Mouse (Mus musculus) Patski (cell line): ENCODE results near the gene Fnip2. TPM values are rescaled to one million over a fixed set of nuclear protein-coding genes. Genes with fewer than 3 reads are reported as not detected.
"Not testable (repeated sequence)": the region's sequence is repeated elsewhere in the genome, so short reads cannot be mapped to it uniquely, and the experiment has no call there.

ENCODE experiments used
- ATAC-seq: fragments of 100-300 bp; one replicate; pipeline ENCODE4 v1.8.0; 2021
- CTCF ChIA-PET: fragments of 350-600 bp; sonication (Branson Sonifier 250); formaldehyde crosslinking; loops from one replicate; lab custom pipeline; 2022; ENCODE audit warnings: inconsistent platforms; lab: Charles Lee
- POLR2A ChIA-PET: fragments of 350-600 bp; sonication (Branson Sonifier 250); formaldehyde crosslinking; loops from one replicate; lab custom pipeline; 2022; ENCODE audit warnings: antibody characterized with exemption, inconsistent platforms; lab: Charles Lee
- DNase-seq: peaks from one replicate; pipeline ENCODE4 v3.0.0-alpha.2; 2011; ENCODE audit warnings: low read depth, low spot score
- H3K27me3 ChIP-seq: fragments of 371-371 bp; one replicate; pipeline ENCODE4 v1.5.1; 2021
- CTCF ChIP-seq: fragments of 100-300 bp; IDR thresholded peaks from one replicate; pipeline ENCODE4 v1.5.1; 2021
- in situ Hi-C: fragments of 300-500 bp; cut with MboI; formaldehyde crosslinking; loops from 3 replicates; pipeline ENCODE4 v1.11.1; 2018; ENCODE audit warnings: low pct_unique_long_range_greater_than_20kb, mixed read lengths
- polyA plus RNA-seq: library from polyadenylated mRNA; unstranded; gene quantifications from one replicate; pipeline ENCODE4 v1.2.3, GENCODE M21; 2021

The Fnip2 gene
- polyA plus RNA-seq, 1 experiment from 2014 or later = 16.9 TPM

DNA sequence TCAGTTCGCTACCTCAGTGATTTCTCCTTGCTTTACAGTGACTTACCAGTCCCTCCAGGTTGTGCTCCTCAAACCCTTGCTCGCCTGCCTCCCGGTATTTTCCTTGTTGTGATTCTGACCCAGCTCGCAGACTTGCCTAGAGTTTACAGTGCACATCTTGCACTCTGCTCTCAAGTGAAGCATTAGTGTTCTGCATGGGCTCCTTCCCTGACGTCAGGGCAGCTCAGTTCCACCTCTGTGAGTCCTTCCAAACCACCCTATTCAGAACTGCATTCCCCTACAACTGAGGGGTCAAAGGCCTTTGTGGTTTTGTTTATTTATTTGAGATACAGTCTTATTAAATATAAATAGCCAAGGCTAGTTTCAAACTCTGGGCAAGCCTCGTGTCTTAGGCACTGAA, 10.6 kb upstream of the Fnip2 start:
- no peak for TF ChIP-seq CTCF
- ChIA-PET POLR2A (interaction anchor here (0.5 kb wide), 1 partner anchor 38 kb away, joined by 3 read pairs; no protein-coding TSS in a partner anchor), CTCF (interaction anchor here (1.7 to 5.0 kb wide), 2 partner anchors 8 to 16 kb away, joined by 3 to 17 read pairs; no protein-coding TSS in a partner anchor)
- no peak for DNase-seq
- in situ Hi-C loops = no loop called here
- no peak for ATAC-seq
- no peaks in the 10 kb centered on the region for H3K27me3 ChIP-seq

DNA sequence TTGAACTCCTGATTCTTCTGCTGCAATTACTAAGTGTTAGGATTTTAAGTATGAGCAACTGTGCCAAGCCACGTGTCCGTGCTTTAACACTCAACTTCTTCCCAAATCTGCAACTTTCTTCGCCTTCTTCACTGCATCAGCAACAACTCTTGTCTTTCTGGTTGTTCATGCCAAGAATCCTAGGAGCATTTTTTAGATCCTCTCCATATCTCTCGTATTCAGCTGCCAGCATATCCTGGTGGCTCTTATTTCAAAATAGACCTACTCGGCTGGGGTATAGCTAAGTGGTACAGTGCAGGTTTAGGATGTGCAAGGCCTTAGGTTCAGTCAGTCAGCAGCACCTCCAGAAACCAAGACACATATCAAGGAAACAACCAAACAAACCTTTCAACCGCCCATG, 10.0 kb upstream of the Fnip2 start:
- no peak for TF ChIP-seq CTCF
- ChIA-PET CTCF (interaction anchor here (0.9 to 5.0 kb wide), 4 partner anchors 9 to 355 kb away, joined by 3 to 17 read pairs (median 3); no protein-coding TSS in a partner anchor), POLR2A (interaction anchor here (0.5 kb wide), 1 partner anchor 38 kb away, joined by 3 read pairs; no protein-coding TSS in a partner anchor)
- H3K27me3 ChIP-seq = no peaks in the 10 kb centered on the region
- in situ Hi-C loops = no loop called here
- DNase-seq (no peak), ATAC-seq (no peak)

DNA sequence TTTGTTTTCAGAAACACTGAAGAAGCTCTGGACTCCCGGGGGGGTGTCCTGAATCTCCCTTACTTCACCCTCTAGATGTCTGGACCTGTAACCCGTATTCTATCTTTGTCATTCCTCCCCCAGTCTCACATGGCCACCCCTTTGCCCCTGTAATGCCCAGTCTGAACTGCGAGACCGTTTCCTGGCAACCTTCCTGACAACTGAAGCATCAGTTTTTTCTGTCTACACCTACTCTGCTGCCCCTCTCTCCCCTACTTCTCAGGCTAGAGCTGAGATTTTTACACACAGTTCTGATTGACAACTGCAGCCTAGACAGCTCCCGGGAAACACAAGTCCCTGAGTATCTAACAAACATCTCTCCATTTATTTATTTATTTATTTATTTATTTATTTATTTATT, 9.3 kb upstream of the Fnip2 start:
- ATAC-seq (no peak), DNase-seq (no peak)
- no peaks in the 10 kb centered on the region for H3K27me3 ChIP-seq
- ChIA-PET CTCF (interaction anchor here (0.9 to 5.0 kb wide), 5 partner anchors 10 to 354 kb away, joined by 3 to 17 read pairs (median 3); no protein-coding TSS in a partner anchor), POLR2A (no interaction called here)
- TF ChIP-seq CTCF = no peak
- in situ Hi-C loops = no loop called here

DNA sequence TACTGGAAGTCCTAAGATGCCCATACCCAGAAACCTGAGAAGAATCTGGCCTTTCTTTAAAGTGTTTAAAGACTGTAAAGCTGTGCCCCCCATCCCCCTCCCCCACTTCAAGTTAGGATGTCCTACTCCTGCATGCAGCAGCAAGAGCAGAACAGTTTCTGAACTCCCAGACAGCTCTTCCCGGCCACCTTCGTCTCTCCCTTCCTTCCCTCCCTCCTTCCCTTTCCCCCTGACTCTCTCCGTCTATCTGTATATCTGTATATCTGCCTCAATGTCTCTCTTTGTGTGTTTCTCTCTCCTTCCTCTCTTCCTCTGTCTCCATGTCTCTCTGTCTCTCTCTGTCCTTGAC, 8.8 kb upstream of the Fnip2 start:
- in situ Hi-C loops = no loop called here
- no peaks in the 10 kb centered on the region for H3K27me3 ChIP-seq
- ATAC-seq (no peak), DNase-seq (no peak)
- ChIA-PET CTCF (interaction anchor here (1.0 to 5.0 kb wide), 4 partner anchors 10 to 353 kb away, joined by 3 to 17 read pairs (median 3); no protein-coding TSS in a partner anchor), POLR2A (no interaction called here)
- TF ChIP-seq CTCF = no peak

DNA sequence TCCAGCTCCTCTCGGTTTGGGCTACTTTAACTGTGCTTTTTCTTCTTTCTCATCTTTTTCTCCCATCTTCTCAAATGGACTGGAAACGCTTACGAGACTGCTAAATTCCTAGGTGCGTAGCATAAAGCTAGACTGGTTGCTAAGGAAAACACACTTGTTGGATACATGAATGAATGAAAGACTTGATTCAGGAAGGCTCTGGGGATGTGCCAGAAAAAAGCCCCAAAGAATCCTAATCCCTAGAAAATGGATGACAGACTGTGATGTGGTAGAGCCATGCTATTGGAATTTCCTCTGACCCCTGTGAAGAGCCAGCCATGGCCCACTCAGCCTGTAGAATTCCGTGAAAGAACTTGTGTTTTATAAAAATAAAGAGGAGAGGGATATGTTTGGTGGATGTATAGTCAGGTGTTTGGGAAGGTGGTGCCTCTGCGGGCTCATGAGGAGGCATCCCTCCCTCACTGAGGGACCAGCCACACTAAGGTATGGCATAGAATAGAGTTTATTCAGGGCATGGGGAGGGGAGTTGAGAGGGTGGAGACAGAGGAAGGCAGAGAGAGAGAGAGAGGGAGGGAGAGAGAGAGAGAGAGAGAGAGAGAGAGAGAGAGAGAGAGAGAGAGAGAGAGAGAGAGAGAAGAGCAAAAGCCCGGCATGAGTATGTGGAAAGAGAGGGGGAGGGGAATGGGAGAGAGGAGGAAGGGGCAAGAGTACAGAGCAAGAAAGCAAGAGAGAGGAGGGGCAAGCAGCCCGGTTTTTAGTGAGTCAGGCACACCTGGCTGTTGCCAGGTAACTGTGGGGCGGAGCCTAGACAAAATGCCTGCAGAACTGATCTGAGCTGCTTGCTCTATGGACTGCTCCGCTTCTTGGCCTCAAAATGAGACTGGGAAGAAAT, 8.2 kb upstream of the Fnip2 start:
- in situ Hi-C loops = no loop called here
- CTCF ChIA-PET = interaction anchor here (1.0 to 5.0 kb wide), 3 partner anchors 11 to 353 kb away, joined by 3 to 17 read pairs (median 3); no protein-coding TSS in a partner anchor
- no peak for DNase-seq

DNA sequence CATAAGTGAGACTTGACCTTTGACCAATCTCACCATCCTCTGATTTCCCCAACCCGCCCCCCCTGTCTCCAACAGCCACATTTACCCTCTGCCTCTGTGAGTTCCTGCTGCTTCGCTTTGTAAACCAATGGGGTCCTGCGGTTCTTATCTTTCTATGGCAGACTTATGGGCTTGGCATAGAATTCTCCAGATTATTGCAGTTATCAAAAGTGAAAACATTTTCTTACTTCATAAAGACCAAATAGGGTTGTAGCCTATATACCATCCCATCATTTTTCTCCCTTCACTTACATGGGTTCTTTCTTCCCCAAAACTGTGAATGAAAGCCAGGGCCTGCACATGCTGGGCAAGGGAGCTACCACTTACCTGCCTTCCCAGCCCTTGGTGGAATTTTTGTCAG, 6.7 kb upstream of the Fnip2 start:
- no peak for DNase-seq
- ATAC-seq = no peak
- POLR2A ChIA-PET = no interaction called here
- TF ChIP-seq CTCF = no peak
- no peaks in the 10 kb centered on the region for H3K27me3 ChIP-seq
- CTCF ChIA-PET = interaction anchor here (1.2 to 5.0 kb wide), 2 partner anchors 12 to 42 kb away, joined by 3 to 17 read pairs; no protein-coding TSS in a partner anchor
- in situ Hi-C loops = no loop called here

More for the DNA sequence above, 8.2 kb upstream of the Fnip2 start:
- no peak for TF ChIP-seq CTCF
- POLR2A ChIA-PET = no interaction called here
- no peaks in the 10 kb centered on the region for H3K27me3 ChIP-seq
- no peak for ATAC-seq

DNA sequence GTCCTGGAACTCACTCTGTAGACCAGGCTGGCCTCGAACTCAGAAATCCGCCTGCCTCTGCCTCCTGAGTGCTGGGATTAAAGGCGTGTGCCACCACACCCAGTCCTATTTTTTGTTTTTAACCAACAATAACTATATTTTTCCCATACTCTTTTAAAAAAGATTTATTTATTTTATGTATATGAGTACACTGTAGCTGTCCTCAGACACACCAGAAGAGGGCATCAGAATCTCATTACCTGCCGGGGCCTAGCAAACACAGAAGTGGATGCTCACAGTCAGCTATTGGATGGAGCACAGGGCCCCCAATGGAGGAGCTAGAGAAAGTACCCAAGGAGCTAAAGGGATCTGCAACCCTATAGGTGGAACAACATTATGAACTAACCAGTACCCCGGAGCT, 5.8 kb upstream of the Fnip2 start:
- DNase-seq, H3K27me3 ChIP-seq, POLR2A ChIA-PET, ATAC-seq, in situ Hi-C loops: not testable (repeated sequence)
- CTCF ChIA-PET = interaction anchor here (1.0 to 5.0 kb wide), 4 partner anchors 13 to 353 kb away, joined by 3 to 17 read pairs (median 3); no protein-coding TSS in a partner anchor

DNA sequence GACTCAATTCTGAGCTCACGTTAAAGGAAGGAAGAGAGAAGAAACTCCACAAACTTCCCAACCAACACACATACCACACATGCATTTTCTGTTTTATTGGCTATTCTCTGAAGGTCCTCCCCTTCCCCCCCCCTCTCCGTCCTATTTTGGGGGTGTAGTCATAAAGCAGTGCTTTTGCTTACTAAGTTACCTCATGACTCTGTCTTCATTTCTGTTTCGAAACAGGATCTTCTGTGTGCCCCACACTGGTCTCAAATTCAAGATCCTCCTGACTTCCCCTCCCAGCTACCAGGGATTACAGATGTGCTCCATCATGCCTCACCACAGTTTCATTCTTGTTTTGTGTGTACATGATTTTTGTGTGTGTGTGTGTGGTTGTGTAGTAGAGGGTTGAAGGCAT, 4.8 kb upstream of the Fnip2 start:
- POLR2A ChIA-PET = no interaction called here
- CTCF ChIA-PET = interaction anchor here (1.0 to 1.5 kb wide), 3 partner anchors 13 to 352 kb away, joined by 3 read pairs; no protein-coding TSS in a partner anchor
- no peak for TF ChIP-seq CTCF
- DNase-seq (no peak), ATAC-seq (no peak)
- in situ Hi-C loops = no loop called here
- H3K27me3 ChIP-seq = no peaks in the 10 kb centered on the region

DNA sequence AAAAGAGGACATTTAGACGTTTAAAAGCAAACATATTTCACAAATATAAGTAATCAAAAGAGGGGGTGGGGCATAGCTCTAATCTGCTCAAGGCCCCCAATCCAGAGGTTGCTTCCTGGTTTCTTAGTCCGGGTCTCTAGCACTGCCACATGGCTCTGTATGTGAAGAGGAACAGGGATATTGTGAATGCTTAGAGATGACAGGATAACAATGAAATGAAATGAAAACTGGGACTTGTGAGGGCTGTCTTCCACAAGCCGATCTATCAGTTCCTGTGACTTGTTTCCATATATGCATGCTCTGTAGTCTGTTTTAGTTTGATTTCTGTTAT, 1.7 kb upstream of the Fnip2 start:
- in situ Hi-C loops = no loop called here
- DNase-seq (no peak), ATAC-seq (no peak)
- H3K27me3 ChIP-seq = no peaks in the 10 kb centered on the region
- no peak for TF ChIP-seq CTCF
- POLR2A ChIA-PET = interaction anchor here (0.7 kb wide), 2 partner anchors 97 to 617 kb away, joined by 3 to 4 read pairs; no protein-coding TSS in a partner anchor
- CTCF ChIA-PET = interaction anchor here (1.0 to 3.3 kb wide), 10 partner anchors 11 to 367 kb away, joined by 3 to 20 read pairs (median 4); no protein-coding TSS in a partner anchor

DNA sequence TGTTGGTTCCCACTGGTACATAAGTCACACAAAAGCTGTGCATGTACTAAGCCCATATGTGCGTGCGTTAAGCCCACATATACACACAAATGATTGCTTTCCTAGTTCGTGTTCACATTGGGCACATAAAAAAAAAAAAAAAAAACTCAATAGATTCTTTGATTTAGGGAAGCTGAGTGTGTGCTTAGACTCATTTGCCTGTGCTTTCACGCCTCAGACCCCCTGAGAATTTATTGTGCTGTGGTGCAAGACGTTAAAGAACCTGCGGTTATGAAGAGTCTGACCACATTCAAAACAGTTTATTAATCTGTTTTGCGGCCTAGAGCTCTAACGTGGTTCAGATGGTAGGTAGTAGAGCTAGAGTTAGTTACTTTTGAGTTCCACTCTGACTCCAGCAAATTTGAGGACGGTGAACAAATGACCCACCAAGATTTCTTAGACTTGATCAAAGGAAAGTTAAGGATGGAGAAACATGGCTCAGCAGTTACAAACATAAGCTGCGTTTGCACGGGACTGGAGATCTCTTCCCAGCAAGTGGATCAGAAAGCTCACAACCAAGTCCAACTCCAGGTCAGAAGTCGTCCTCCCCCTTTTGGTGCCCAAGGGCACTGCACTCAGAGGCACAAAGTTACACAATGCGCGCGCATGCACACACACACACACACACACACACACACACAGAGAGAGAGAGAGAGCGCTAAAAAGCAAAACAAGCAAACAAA, 1.2 kb upstream of the Fnip2 start:
- TF ChIP-seq CTCF = no peak
- POLR2A ChIA-PET = interaction anchor here (0.7 kb wide), 2 partner anchors 96 to 617 kb away, joined by 3 to 4 read pairs; no protein-coding TSS in a partner anchor
- DNase-seq (no peak), ATAC-seq (no peak)
- in situ Hi-C loops = no loop called here
- no peaks in the 10 kb centered on the region for H3K27me3 ChIP-seq
- CTCF ChIA-PET = interaction anchor here (0.9 to 3.3 kb wide), 12 partner anchors 11 to 367 kb away, joined by 3 to 20 read pairs (median 4); no protein-coding TSS in a partner anchor
